Mouse (Mus musculus) layer of hippocampus, adult 18-20 months (tissue): ENCODE data around the gene 9930022D16Rik. TPM values are rescaled to one million over a fixed set of nuclear protein-coding genes. Genes with fewer than 3 reads are reported as not detected.

Experiments
- DNase-seq, 2 experiments: peaks; one replicate each; pipeline ENCODE4 v3.0.0; 2022; ENCODE audit warnings: low spot score in 2 of 2
- long read RNA-seq: library from polyadenylated mRNA; stranded (forward); transcript quantifications from one replicate; pipeline ENCODE4 v2.0.0, GENCODE M21; 2021
- total RNA-seq, 2 experiments: library from RNA; stranded (reverse); gene quantifications; 2 replicates each; pipeline ENCODE4 v1.2.3; 2021

9930022D16Rik gene
- total RNA-seq, result not detected
- long read RNA-seq, result 0 reads

GRCm38 (mm10) chr11:109413617-109414016 is at the start of gene 9930022D16Rik:
TSS of gene 9930022D16Rik (plus strand) at chr11:109413917.
- no peak for DNase-seq

- no peak for DNase-seq
These were observed 49.4 kb upstream of the 9930022D16Rik start for GRCm38 (mm10) chr11:109364337-109364736.

DNA sequence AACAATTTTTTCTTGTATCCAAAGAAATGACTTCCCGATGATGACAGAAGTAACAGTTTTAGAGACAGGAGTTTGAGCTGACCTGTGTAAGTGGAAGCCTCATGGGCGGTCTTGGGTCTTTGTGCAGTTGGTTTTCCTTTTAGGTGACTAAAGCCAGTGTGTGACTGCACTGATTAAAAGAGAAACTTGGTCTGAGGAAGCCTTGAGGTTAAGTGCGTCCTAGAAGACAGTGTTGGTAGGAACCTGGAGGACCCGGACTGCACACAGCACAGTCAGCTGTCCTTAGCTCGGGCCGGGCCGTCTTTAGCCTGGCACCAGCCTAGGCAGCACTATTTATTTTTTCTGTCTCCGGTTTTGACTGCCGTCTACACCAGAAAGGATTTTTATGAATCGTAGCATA is 48.8 kb upstream of the 9930022D16Rik start:
- DNase-seq, result no peak

GRCm38 (mm10) chr11:109365818-109366217 is 47.9 kb upstream of the 9930022D16Rik start:
- DNase-seq, result no peak

DNA sequence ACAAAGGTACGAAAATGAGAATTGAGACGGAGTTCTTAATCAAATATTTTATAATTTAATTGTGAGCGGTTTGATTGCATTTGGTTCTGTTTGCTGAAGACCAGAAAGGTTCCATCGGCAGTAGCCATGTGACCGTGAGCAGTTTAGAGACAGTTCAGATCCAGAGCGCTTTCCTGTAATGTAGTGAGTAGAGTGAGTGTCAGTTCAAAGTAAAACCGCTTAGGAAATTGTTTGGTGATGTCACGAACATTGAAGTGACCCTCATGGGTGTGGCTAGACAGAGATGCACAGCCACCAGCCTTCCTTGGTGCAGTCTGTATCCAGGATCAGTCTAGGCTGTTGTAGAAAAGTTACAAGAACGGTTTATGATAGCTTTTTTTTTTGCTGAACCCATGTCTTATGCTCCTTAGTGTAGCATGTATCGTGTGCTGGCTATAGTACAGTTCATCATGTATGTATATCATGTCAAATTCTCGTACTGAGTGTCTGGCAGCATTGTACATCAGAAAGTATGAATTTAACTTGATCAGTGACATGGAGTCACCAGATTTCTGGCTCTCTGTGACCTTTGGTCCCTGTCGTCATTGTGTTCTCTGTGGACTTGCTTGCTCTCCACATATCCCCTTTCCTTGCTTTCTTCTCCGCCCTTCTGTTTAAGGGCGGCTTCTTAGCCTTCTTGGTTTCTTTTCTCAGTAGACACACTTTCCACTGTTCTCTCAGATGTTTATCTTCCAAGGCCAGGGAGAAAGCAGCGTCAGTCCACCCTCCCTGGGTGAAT is 46.7 kb upstream of the 9930022D16Rik start:
- DNase-seq, result no peak

- DNase-seq, result no peak
These were observed 44.6 kb upstream of the 9930022D16Rik start for GRCm38 (mm10) chr11:109369026-109369637.

DNA sequence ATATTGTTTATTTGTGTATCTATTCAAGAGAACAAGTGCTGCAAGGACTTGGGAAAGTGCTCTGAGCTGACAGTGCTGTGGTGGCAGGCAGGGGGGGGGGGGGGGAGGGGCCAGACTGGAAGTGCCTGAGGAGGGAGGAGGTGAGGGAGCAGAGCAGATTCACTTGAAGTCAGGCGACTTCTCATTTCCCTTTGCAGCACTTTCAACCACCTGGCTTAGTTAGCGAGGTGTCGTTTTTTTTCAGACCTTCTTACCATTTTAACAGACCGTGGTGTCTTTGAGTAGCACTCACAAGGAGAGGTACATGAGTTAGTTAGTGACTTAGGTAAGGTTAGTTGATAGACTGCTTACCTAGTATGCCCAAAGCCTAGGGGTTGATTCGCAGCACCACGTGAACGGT is 38.3 kb upstream of the 9930022D16Rik start:
- no peak for DNase-seq

DNA sequence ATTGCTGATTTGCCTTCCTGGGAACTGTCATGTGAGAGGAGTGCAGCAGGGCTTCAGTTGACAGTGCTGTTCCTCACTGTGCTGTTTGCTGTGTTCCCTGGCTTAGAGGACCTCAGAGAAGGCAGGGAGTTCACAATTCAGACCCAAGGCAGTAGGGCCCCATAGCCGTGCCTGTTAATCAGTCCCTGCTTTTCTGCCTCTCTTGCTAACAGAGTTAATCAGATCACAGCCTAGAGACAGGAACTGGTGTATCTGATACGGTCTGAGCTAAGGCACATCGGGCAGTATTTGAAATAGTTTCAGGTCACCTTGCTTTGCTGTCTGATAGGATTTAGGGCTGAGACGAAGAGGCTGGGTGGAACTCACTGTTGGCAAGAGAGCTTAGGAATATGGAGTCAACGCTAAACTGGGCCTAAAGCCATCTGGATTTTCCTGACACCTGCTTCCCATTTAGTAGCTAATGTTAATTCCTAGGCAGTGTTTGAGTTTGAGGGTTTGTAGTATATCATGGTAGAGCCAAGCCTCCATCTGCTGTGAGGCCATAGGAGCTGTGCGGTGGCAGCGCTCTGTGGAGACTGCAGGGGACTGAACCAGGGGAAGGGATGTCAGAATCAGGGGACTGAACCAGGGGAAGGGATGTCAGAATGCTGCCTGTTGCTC is 37.1 kb upstream of the 9930022D16Rik start:
- DNase-seq, result peak in 1 of 2 experiments; percentile 46

- no peak for DNase-seq
These were observed 36.2 kb upstream of the 9930022D16Rik start for GRCm38 (mm10) chr11:109377477-109377876.

GRCm38 (mm10) chr11:109378051-109378450 is 35.7 kb upstream of the 9930022D16Rik start:
- DNase-seq, result no peak

- no peak for DNase-seq
These were observed 33.1 kb upstream of the 9930022D16Rik start for GRCm38 (mm10) chr11:109380662-109381061.

DNA sequence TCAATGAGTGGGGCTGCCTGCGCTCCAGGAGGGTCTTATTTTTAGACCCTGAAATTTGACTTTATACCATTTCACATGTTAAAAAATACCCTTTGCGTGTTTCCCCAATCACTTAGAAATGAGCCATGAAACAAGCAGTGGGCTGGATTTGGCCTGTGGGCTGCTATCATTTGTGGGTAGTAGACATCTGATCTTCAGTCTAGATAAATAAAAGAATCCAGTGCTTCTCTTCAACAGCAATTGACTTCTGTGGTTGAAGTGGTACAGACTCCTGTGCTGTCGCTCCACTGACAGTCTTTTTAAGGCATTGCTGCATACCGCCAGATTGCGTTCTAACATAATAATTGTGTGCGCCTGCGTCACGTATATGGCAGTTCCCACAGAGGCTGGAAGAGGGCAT is 28.4 kb upstream of the 9930022D16Rik start:
- DNase-seq, result no peak

GRCm38 (mm10) chr11:109389046-109389445 is 24.7 kb upstream of the 9930022D16Rik start:
- DNase-seq, result no peak

- no peak for DNase-seq
These were observed 22.5 kb upstream of the 9930022D16Rik start for GRCm38 (mm10) chr11:109391200-109391599.

GRCm38 (mm10) chr11:109391760-109392159 is 22.0 kb upstream of the 9930022D16Rik start:
- no peak for DNase-seq

- DNase-seq, result no peak
These were observed 21.1 kb upstream of the 9930022D16Rik start for GRCm38 (mm10) chr11:109392601-109393000.

GRCm38 (mm10) chr11:109394758-109395157 is 19.0 kb upstream of the 9930022D16Rik start:
- DNase-seq, result no peak

DNA sequence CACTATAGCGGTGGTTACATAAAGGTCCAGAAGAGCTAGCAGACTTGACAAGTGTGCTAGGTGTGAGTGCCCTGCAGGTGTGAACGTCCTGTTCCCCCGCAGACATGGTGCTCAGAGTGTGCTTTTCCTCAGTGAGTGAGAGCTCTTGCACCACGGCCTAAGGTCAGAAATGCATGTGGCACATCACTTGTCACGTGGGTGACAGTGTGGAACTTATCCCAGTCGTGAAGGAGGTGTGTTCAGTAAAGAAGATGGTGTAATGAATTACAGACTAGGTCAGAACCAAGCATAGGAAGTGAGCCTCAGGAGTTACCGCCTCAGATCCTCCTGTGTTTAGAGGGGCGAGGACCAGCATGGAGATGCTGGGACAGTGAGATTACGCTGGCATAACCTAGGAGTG is 18.4 kb upstream of the 9930022D16Rik start:
- no peak for DNase-seq

GRCm38 (mm10) chr11:109406431-109406830 is 7.3 kb upstream of the 9930022D16Rik start:
- DNase-seq, result no peak

DNA sequence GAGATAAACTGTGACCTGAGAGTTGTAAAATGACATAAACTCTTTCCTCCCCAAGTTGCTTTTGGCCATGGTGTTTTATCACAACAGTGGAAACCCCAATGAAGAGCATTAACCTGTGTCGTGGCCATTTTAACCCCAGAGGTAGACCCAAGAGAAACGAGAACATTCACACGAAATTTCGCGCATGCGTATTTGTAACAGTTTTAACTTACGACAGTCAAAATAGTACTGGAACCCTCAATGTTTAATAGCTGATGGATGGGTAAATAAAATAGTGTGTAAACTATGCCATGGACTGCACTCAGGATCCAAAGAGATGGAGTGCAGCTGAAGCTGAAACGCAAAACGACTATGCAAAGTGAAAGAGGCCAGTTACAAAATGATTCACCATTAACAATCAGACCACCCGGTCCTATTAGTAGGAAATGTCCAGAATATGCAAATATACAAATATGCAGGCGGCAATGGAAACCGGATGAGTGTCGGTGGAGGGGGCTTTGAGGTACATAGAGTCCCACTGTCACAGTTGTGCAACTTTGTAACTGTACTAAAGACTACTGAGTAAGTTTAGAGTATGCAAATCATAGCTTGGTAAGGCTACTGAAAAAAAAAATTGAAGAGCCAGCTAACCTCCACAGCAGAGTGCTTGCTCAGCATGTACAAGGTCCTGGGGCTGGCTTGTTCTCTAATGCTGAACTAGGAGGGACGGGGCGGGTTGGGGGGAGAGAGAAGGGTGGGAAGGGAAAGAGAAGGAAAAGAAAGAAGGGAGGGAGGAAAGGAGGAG is 3.3 kb upstream of the 9930022D16Rik start:
- no peak for DNase-seq

- no peak for DNase-seq
These were observed 1.1 kb downstream of the 9930022D16Rik start for GRCm38 (mm10) chr11:109414802-109415201.
